Mouse (Mus musculus) naive thymus-derived CD4-positive, alpha-beta T cell, adult 2 months (primary cell): ENCODE data around the gene Elovl6.

Source experiments
- DNase-seq: peaks from one replicate; pipeline ENCODE4 v3.0.0-alpha.2; 2011; ENCODE audit warnings: low read depth

Elovl6 gene

DNA sequence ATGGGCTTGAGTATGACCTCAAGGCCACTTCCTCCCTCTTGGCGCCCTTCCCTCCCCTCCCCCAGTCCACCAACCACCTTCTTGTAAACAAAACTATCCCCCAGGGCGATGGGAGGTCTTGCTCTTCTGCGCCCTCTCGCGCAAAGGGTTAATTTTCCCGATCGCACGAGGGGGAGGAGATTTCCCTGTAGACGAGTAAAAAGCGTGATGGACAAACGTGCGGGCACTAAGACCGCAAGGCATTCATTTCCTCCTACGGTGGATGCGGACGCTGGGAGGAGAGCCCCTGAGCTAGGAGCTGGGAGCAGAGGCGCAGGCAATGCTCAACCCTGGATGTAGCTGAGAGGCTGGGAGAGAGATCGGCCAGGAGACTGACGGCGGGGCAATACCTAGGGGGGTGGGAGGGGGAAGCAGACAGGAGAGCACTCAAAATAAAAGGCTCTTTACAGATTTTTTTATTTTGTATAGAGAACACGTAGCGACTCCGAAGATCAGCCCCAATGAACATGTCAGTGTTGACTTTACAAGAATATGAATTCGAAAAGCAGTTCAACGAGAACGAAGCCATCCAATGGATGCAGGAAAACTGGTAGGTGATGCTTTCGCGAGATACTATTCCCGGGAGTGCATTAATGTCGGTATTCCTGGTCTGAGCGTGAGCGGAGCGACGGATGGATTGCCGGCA is at the start of gene Elovl6:
Gene Elovl6 (plus strand): TSS at position 176 of the 685 bp plus-strand sequence.
- peak; percentile 56 for DNase-seq

DNA sequence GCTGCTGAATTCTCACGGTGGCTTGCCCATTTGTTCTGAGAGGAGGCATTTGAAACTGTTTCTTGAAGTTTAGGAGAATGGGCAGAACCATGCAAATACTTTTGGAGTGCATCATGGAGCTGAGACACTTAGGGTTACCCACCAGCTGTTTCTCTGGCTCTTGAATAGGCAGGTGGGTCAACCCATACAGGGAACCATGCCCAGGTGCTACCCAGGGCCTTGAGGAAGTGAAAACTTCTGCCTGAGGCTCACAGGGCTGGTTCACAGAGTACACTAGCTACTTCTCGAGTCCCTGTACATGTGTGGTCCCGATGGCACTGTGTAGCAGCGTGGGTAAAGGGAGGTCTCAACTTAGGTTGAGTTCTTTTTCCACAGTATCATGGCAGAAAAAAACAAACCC is 43.4 kb upstream of the Elovl6 start:
- no peak for DNase-seq

DNA sequence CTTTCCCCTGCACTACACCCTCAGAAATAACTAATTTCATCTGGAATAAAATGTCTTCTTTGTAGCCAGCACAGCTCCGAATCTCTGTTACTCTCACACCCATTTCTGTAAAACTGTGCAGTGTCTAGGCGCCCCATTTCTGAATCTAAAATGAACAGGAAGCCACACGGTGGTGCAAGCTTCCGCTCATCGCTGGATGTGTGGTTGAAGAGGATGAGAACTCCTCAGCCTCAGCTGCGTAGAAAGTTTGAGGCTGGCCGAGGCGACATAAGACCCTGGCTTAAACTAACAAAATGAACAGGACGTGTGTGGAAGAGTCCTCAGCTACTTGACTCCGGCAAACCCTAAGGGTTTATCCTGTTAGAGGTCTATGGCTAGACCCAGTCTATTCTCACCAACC is 38.0 kb upstream of the Elovl6 start:
- peak; percentile 74 for DNase-seq

DNA sequence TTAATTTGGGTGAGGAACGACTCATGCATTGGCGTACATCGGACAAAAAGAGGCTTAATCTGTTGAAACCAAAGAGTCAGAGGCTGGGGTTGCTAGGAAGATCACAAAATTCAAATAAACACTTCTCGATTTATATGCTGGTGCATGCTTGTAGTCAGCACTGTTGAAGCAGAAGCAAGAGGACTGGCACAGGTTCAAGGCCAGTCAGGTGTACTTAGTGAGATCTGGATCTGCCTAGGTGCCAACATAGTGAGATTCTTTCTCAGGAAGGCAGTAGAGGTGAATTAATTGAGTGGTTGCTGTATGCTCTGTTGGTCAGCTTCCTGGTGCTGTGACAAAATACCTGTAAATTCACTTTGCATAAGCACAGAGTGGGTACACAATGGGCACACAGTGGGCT is 37.4 kb upstream of the Elovl6 start:
- DNase-seq = no peak

DNA sequence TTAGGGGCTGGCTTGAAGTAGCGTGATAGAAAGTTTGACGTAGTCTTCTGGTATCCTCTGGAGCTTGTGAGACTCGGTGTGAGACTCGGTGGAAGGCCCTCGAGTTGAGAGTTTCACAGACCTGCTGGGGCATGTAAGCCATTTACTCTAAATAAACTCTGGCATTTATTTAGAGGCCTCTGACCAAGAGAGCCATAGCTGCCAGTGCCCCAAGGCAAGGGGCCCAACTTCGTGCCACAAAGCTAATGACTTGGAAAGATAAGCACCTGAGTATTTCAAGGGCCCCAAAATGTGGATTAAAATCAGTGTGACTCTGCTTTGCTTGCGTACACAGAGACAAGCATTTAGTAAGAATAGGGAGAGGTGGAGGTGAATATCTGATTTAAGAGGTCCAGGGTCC is 28.4 kb upstream of the Elovl6 start:
- DNase-seq = no peak

DNA sequence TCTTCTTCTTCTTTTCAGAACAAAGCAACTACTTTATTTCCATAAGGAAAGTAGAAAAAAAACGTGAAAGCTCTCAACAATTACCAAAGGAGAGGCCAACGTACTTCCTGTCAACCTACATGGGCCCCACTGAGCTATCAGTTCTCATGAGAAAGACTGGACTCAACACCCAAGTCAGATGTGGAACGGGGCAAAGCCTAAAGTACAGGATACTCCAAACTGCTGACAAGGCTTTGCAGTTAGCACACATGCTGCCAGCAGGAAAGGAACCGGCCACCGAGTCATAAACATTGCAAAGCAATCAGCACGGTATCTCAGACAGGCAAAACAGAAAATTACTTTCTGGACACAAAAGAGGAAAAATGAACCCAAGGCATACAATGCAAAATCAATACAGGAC is 27.2 kb upstream of the Elovl6 start:
- no peak for DNase-seq

DNA sequence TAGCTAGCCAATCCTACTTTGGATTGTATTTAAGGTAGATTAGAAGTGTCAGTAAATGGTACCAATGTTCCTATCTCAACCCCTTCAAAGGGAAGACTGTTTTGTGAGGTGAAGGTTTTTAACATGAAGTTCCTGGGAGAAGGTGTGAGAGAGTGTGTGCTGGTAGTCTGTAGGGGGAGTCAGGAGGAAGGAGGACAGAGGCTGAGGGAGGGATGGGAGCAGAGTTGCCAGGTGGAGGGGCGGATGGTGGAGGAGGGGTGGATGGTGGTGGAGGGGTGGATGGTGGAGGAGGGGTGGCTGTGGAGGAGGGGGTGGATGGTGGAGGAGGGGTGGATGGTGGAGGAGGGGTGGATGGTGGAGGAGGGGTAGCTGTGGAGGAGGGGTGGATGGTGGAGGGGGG is 24.4 kb upstream of the Elovl6 start:
- no peak for DNase-seq

DNA sequence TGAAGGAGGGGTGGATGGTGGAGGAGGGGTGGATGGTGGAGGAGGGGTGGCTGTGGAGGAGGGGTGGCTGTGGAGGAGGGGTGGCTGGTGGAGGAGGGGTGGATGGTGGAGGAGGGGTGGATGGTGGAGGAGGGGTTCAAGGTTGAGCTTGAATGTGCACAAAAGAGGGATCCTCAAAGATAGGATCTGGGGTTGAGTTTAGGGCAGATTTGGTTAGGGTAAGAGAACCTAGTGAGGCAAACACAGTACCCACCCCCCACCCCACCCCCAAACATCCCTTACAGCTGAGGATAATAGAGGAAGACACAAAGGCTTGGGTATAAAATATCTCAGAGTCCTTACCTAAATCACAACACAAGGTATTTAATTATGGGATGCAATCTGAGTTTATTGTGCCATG is 23.6 kb upstream of the Elovl6 start:
- no peak for DNase-seq

DNA sequence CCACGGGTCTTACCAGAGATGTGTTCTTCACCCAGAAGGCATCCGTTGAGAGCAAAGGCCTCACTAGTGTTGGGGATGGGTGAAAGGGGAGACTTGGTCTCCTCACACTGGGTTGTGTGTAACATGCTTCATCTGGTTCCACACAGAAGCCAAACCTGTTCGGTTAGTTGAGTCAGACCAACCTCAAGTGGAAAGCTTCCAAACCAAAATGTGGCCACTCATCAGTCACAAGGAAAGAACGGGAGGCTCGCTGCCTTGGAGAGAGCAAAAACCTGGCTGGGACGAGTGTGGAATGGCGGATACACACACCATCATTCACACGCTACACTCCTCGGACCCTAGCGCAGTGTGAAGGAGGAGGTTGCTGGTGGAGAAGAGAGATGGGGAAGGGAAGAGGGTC is 22.4 kb upstream of the Elovl6 start:
- no peak for DNase-seq

DNA sequence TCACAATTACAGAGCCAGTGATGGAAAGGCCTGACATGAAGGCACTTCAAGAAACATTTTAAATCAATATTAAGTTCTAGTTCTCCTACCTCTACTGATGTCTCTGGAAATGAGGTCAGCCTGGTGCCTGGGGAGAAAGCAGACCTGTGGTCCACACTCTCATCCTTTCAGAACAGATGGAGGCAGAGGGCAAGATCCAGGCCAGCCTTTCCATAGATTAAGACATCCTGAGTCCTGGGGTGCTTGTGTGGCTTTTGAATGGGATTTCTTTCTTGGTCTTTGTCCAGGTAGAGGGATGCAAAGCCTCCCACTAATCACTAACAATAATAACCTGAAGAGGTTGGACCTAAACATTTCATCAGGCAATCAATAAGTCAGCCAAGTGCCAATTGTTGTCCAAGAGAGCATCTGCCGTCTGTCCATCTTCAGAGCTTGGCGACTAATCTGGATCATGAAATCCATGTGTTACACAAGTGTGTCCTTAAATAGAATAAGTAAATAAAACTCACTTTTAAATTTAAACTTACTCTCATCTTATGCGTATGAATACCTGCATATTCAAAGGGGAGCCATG is 16.2 kb upstream of the Elovl6 start:
- DNase-seq = no peak

DNA sequence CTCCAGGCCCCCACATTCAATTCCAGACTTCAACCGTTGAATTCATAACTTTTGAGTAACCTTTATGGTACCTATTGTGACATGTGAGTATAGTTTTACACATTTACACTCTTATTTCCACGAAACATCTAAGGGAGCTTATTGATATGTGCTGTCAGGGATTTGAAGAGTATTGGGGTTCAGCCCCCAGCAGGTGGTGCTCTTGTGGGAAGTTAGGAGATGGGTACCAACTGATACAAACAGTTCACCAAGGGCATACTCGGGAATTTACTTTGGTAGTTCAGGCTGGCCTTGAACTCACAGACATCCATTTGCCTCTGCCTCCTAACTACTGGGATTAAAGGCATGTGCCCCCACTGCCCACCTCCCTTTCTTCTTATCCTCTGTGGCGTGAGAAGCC is 11.7 kb upstream of the Elovl6 start:
- peak; percentile 78 for DNase-seq

DNA sequence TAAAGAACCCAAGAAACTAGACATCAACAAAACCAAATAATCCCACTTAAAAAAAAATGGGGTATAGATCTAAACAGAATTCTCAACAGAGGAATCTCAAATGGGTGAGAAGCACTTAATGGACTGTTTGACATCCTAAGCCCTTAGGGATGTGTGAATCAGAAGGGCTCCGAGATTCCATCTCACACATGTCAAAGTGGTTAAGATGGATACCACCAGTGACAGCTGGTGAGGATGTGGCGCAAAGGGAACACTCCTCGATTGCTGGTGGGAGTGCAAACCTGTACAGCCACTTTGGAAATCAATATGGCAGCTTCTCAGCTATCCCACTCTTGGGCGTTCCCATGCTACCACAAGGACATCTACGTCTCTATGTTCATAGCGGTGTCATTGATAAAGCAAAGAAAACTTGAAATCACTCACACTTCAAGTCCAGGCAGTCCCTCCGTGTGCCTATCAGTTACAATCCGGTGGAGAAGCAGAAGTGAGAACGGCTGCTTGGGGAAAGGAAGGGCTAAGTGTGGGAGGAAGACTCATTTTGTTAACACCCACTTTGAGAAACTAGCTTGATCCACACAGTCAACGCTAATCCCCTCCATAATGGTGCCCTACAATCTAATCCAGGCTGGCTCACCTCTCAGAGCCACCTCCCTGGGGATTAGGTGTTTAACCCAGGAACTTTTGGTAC is 8.6 kb upstream of the Elovl6 start:
- DNase-seq = no peak

DNA sequence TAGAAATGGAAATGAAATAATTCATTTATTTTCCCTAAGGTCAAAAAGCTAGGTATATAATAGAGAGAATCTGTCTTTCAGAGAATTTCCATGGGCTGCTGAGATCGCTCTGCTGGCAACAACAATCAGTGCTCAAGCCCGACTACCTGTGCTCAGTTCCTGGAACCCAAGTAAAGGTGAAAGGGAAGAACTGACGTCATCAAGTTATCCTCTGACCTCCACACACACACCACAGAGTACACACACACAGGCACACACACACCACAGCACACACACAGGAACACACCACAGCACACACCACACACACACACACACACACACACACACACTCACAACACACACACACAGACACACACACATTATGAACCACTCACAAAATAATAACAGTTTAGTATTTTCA is 5.1 kb upstream of the Elovl6 start:
- DNase-seq = no peak

DNA sequence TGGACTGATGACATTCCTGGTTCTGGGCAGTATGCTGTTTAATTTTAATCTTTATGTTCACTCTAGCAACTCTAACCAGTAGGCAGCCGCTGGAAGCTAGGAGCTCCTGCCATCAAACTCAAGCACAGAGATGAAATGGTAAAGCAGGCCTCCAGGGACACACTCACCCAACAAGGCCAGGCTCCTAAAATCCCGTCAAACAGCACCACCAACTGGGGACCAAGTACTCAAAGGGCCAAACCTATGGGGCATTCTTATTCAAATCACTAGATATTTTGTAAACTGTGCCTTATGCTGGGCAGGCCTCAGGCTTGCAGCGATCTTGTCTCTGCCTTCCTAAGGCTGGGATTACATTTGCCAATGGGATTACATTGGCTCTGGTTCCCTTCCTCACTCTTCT is 2.8 kb upstream of the Elovl6 start:
- DNase-seq = no peak

DNA sequence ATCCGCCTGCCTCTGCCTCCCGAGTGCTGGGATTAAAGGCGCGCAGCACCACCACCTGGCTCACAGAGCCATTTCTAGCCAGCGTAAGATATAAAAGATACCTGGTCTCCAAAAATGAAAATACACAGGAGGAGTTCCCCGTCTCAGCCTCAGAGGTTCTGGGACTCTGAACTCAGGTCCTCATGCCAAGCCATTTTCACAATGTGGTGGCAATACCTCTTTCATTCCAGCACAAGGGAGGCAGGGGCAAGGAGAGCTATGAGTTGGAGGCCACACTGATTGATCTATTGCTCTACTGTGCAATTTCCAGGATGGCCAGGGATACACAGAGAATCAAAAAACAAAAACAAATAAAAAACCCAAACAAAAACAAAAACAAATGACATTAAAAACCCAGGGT is 1.7 kb upstream of the Elovl6 start:
- no peak for DNase-seq

DNA sequence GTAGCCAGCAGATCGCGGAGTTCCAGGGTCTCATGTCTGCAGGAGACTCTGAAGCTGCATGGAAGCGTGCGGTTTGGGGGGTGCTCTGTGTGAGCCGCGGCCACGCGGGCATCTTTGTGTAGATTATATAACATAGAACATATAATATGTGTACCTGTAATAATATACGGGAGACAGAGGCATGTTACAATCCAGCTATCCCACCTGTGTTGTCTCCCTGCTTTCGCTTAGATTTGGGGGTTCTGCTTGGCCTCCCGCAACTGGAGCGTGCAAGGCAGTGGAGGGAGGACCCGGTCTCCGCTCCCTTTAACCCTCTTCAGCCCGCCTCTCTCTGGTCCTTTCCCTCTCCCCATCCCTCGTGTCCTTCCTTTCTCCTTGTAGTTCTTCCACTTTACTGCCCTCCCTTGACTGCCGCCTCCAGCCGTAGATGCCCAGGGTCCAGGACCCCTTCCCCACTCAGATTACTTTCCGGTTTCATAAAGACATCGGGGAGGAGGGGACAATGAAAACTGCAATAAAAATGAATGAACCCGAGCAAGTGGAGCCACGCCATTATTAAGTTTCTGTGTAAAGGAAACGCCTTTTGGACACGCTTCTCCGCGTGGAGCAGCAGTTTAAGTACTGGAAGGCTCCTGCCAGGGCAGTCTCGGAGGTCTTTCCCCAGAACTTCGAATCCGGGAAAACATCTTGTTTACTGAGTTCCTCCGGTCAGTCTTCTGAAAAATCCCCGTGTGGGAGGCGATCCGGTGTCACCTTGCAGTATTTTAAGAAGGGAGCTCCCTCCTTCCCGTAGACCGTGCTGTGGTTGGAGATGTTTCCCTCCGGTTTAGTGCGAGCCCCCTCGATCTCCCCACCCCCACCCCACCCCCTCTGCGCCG is 949 bp downstream of the Elovl6 start:
- peak; percentile 62 for DNase-seq

DNA sequence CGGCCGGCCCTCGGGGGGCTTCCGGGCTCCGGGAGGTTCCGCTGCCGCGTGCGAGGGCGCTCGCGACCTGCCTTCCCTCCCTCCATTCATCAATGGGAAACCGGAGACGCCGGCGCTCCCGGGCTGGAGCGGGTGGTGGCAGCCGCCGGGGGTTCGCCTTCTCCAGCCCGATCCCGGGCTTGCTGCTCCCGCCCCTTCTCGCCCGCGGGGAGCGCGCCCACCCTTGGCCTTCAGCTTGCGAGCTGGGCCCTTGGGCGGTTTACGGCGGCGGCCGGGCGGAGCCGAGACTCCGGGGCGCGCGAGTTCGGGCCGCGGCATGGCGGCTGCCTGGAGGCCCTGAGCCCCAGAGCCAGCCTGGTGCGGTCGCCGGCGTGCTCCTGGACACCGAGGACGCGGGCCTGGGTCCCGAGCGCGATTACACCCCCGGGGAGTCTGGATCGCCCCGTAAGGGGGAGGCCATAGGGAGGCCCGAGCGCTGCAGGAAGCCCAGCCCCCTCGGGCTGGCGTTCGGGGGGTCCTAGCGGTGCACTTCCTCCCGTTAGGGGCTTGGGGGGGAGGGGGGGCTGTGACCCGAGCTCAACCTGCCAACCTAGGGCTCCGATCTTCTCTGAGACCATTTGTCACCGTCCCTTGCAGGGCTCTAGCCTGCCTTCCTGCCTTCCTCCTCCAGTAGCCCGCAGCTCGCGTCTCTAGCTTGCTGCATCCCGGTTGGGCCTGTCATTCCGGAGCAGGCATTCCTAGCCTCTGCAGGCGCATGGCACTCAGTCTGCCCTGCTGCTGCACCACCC is 1.8 kb downstream of the Elovl6 start:
- DNase-seq = peak; percentile 72

DNA sequence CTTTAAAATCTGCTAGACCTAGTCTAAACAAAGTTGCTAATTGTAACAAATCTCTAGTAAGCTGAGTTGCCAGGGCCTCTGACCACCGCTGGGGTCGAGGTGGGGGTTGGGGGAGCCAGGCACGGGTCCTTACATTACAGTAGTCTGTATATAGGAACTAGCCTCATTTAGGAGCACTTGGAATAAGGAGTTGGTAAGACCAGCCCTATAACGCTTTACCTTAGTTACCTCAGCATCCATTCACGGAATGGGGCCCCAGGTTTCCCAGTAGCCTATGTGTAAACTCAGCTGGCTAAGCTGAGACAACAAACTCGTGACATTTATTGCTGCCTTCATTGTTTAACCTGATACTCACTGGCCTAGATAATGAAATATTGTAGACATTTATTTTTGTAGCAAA is 3.3 kb downstream of the Elovl6 start:
- no peak for DNase-seq

DNA sequence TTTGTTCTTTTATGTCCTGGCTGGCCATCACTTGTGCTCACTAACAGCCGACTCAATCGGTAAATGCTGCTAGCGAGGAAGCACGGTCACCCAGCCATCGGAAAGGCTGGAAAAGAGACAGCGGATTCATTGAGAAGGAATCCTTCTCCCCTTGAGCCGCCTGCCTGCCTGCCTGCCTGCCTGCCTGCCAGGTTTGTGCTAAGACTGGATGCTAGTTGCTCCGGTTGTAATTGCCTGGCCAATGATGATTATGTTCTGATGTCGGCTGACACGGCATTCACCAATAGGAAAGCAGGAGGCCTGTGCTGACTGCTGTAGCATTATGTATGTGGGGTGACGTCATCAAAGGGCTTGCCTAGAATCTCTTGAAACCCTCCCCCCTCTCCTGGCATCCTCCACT is 4.0 kb downstream of the Elovl6 start:
- DNase-seq = peak; percentile 97

DNA sequence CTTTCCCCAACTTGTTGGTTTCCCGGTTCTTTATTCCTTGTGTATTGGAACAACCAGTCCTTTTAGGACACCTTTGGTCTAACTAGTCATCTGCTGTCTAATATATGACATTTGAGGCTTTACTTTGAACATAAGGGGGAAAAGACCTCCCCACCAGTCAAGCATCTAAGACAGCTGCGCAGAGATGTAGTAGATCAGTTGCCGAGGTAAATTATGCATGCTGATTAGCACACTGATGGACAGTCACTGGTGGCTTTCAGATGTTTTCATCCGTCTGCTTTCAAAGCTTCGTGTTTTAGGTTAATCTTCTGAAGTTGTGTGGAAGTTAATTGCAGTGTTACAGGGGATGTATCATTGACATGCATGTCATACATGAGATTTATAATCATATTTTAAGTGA is 5.8 kb downstream of the Elovl6 start:
- DNase-seq = no peak

DNA sequence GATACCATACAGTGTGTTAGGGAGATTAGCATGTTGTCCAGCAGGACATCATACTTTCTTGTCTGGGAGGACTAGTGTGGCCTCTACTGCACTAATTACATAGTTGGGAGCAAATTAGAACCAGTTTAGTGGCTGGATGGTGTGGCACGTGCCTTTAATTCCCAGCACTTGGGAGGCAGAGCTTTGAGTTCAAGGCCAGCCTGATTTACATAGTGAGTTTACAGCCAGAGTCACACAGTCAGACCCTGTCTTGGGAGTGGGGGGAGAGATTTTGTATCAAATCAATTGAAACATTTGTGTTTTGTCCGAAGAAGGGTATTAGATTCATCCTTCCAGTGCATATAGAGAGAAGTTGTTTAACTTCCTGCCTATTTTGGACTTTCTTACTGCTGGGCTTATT is 8.7 kb downstream of the Elovl6 start:
- DNase-seq = no peak

DNA sequence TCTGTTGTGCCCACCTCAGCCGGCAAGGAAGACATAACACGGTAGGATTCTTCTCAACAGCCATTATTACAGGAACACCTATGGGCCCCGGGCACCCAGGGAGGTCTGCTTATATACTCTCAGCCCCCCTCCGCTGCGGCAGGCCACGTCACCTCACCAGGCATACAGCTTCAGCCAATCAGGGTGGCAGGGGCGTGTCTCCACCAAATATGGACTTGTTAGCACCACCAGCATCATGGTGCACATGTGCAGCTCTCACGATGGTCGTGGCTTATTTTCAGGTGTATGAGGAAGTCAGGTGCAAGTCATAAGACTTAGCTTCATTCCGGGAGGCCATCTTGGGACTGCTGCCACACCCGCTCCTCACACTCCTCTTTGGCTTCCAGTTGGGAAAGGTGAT is 9.3 kb downstream of the Elovl6 start:
- no peak for DNase-seq
